Mouse (Mus musculus): Measurements from ENCODE around the gene Rab40c.

GRCm38 (mm10) chr17:25883824-25884223, 35.7 kb downstream of the Rab40c start:
- no peak for TF ChIP-seq POLR2A (IDR thresholded peaks at IDR 0.05; ENCODE audit: insufficient read depth, low read depth, low read length)
- TF ChIP-seq CTCF (IDR thresholded peaks at IDR 0.05): no peak
